Mouse (Mus musculus) lung, embryonic 16.5 days (tissue): ENCODE results near the gene Angel1. TPM values are rescaled to one million over a fixed set of nuclear protein-coding genes. Genes with fewer than 3 reads are reported as not detected.

Experiments used
- ATAC-seq: fragments of 200-750 bp; cut with Nextera tagmentation; 2 replicates; pipeline ENCODE4 v1.8.0; 2017; ENCODE audit warnings: low read depth, mild to moderate bottlenecking, moderate library complexity
- H3K27ac ChIP-seq: fragments of 300-500 bp; sonication (generic); 2 replicates; pipeline ENCODE4 v1.5.1; 2014; ENCODE audit warnings: mild to moderate bottlenecking, control low read depth, low read length
- H3K27me3 ChIP-seq: fragments of 300-500 bp; sonication (generic); 2 replicates; pipeline ENCODE4 v1.6.1; 2014; ENCODE audit warnings: low read depth, low read length, mixed read lengths; ENCODE audit not compliant: control insufficient read depth, insufficient read depth
- H3K36me3 ChIP-seq: fragments of 300-500 bp; sonication (generic); 2 replicates; pipeline ENCODE4 v1.6.1; 2014; ENCODE audit warnings: low read length; ENCODE audit not compliant: control insufficient read depth, insufficient read depth
- H3K4me1 ChIP-seq: fragments of 300-500 bp; sonication (generic); replicated peaks from 2 replicates; pipeline ENCODE4 v1.6.1; 2014; ENCODE audit warnings: low read length, mixed read lengths; ENCODE audit not compliant: control insufficient read depth, insufficient read depth
- H3K4me2 ChIP-seq: fragments of 300-500 bp; sonication (generic); 2 replicates; pipeline ENCODE4 v1.6.1; 2014; ENCODE audit warnings: low read depth, low read length, control low read depth
- H3K4me3 ChIP-seq: fragments of 300-500 bp; sonication (generic); 2 replicates; pipeline ENCODE4 v1.5.1; 2014; ENCODE audit warnings: mild to moderate bottlenecking, low read length, control low read depth
- H3K9ac ChIP-seq: fragments of 300-500 bp; sonication (generic); 2 replicates; pipeline ENCODE4 v1.6.1; 2014; ENCODE audit warnings: low read length, control low read depth
- H3K9me3 ChIP-seq: fragments of 300-500 bp; sonication (generic); 2 replicates; pipeline ENCODE4 v1.6.1; 2016; ENCODE audit warnings: low read length; ENCODE audit not compliant: control insufficient read depth
- WGBS: fragments of 180-500 bp; shearing (Covaris S2); extraction: QIAGEN DNeasy Blood & Tissue Kit; methylation state at CpG from one replicate; pipeline ENCODE4 v1.1.7; 2014; 5-methylcytosine and 5-hydroxymethylcytosine counted together
- polyA plus RNA-seq: library from polyadenylated mRNA; unstranded; fragments of >200 nt; fragmentation: Nextera tagmentation; extraction: Ambion mirVana; gene quantifications from 2 replicates; pipeline ENCODE4 v1.2.1, GENCODE M21; 2015

The Angel1 gene
- polyA plus RNA-seq, 1 experiment from 2014 or later = 11.9 TPM

- H3K4me2 ChIP-seq = peak within 1 kb of the TSS; percentile 100
- peak within 1 kb of the TSS; percentile 84 for H3K4me3 ChIP-seq
- H3K9ac ChIP-seq = peak within 1 kb of the TSS; percentile 78
- ATAC-seq = peak; percentile 79
- no peaks in the 10 kb centered on the region for H3K27me3 ChIP-seq
- no peaks in the 10 kb centered on the region for H3K9me3 ChIP-seq
- H3K36me3 ChIP-seq = no peaks in the 10 kb centered on the region
- H3K4me1 ChIP-seq = no peaks in the 10 kb centered on the region; the same call in none of the 2 replicates
- under 1% methylated on average over 85 of the region's 94 CpGs for WGBS
- peak within 1 kb of the TSS; percentile 55 for H3K27ac ChIP-seq
These were observed 47.4 kb downstream of the Angel1 start, which contains the start of gene Vash1 for GRCm38 (mm10) chr12:86678591-86679545. Gene Vash1 (plus strand): TSS chr12:86678700.

GRCm38 (mm10) chr12:86672507-86672906 is 53.8 kb downstream of the Angel1 start:
- H3K27ac ChIP-seq = no peak overlapping the region
- WGBS = 65% methylated on average over 5 of the region's 5 CpGs
- no peaks in the 10 kb centered on the region for H3K4me1 ChIP-seq
- no peak overlapping the region for H3K4me3 ChIP-seq
- no peak overlapping the region for H3K4me2 ChIP-seq
- H3K9ac ChIP-seq = no peak overlapping the region
- H3K36me3 ChIP-seq = no peaks in the 10 kb centered on the region
- no peak for ATAC-seq
- H3K27me3 ChIP-seq = no peaks in the 10 kb centered on the region
- no peaks in the 10 kb centered on the region for H3K9me3 ChIP-seq

GRCm38 (mm10) chr12:86672105-86672504 is 54.2 kb downstream of the Angel1 start:
- Histone ChIP-seq H3K9ac (no peak overlapping the region), H3K27ac (no peak overlapping the region), H3K36me3 (no peaks in the 10 kb centered on the region), H3K4me3 (no peak overlapping the region), H3K9me3 (no peaks in the 10 kb centered on the region), H3K4me2 (no peak overlapping the region), H3K4me1 (no peaks in the 10 kb centered on the region), H3K27me3 (no peaks in the 10 kb centered on the region)
- ATAC-seq = no peak
- 70% methylated on average over 4 of the region's 4 CpGs for WGBS

DNA sequence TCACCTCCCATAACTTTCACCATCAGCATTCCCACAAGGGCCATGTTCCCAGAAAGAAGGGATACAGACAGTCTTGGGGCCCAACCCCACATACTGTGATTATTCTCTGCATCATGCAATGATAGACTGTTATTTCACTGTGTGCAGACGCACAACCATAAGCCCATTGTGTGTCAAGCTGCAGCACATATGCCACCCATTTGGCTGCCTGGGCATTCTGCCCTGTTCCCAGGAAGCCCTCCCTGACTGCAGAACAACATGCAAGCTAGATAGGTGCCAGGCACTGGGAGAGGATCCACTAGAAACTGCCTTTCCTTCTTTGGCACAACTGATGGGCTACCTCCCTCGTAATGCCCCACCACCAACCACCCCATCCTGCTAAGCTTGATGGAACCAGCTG is 57.9 kb downstream of the Angel1 start:
- no peaks in the 10 kb centered on the region for H3K36me3 ChIP-seq
- no peak overlapping the region for H3K27ac ChIP-seq
- no peak for ATAC-seq
- H3K4me1 ChIP-seq = no peaks in the 10 kb centered on the region
- H3K9me3 ChIP-seq = no peaks in the 10 kb centered on the region
- H3K9ac ChIP-seq = no peak overlapping the region
- H3K4me3 ChIP-seq = no peak overlapping the region
- H3K27me3 ChIP-seq = no peaks in the 10 kb centered on the region
- H3K4me2 ChIP-seq = no peak overlapping the region
- 93% methylated on average over 2 of the region's 2 CpGs for WGBS

DNA sequence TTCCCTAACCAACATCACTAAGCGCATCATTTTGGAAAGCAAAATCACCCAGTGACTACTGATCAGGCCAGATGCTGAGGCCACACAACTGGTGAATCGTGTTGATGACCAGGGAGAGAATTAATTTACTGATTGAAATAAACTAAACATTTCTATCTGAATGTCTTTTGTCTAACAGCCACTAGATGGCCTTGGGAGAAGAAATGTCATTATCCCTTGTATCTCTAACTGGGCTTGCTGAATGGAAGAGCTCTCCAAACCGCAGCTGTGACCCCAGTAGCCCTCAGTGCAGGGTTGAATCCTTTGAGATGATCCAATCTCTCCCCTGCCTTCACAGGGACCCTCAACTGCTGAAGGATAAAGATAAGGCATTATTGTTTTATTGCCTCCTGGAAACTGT is 60.6 kb downstream of the Angel1 start:
- Histone ChIP-seq H3K27ac (no peak overlapping the region), H3K9me3 (no peaks in the 10 kb centered on the region), H3K36me3 (no peaks in the 10 kb centered on the region), H3K27me3 (no peaks in the 10 kb centered on the region), H3K4me3 (no peak overlapping the region), H3K4me1 (no peaks in the 10 kb centered on the region), H3K4me2 (no peak overlapping the region), H3K9ac (no peak overlapping the region)
- no peak for ATAC-seq
- WGBS = 45% methylated on average over 3 of the region's 3 CpGs

GRCm38 (mm10) chr12:86660466-86660865 is 65.8 kb downstream of the Angel1 start:
- Histone ChIP-seq H3K27ac (peak overlapping the region; percentile 12; the same call in 1 of the 2 replicates), H3K36me3 (no peaks in the 10 kb centered on the region), H3K9ac (no peak overlapping the region), H3K4me3 (no peak overlapping the region), H3K4me2 (no peak overlapping the region), H3K9me3 (no peaks in the 10 kb centered on the region), H3K4me1 (0 out of 2 replicates have a peak, but pooled peaks cover 2% of the 10 kb centered on the region), H3K27me3 (no peaks in the 10 kb centered on the region)
- ATAC-seq = no peak
- WGBS = 69% methylated on average over 2 of the region's 2 CpGs

GRCm38 (mm10) chr12:86659447-86659968 is 66.8 kb downstream of the Angel1 start:
- WGBS = 29% methylated on average over 6 of the region's 6 CpGs
- Histone ChIP-seq H3K4me2 (no peak overlapping the region), H3K4me1 (0 out of 2 replicates have a peak, but pooled peaks cover 2% of the 10 kb centered on the region), H3K27ac (peak overlapping the region; percentile 77), H3K9ac (0 out of 2 replicates have a peak overlapping the region, but pooled peaks have one; percentile 22), H3K4me3 (no peak overlapping the region), H3K27me3 (no peaks in the 10 kb centered on the region), H3K36me3 (no peaks in the 10 kb centered on the region), H3K9me3 (no peaks in the 10 kb centered on the region)
- ATAC-seq = peak; percentile 76

GRCm38 (mm10) chr12:86652570-86653041 is 73.7 kb downstream of the Angel1 start:
- ATAC-seq = peak; percentile 97
- H3K4me3 ChIP-seq = no peak overlapping the region
- no peaks in the 10 kb centered on the region for H3K27me3 ChIP-seq
- H3K9me3 ChIP-seq = no peaks in the 10 kb centered on the region
- peaks cover 12% of the 10 kb centered on the region for H3K4me1 ChIP-seq
- H3K27ac ChIP-seq = peak overlapping the region; percentile 63
- no peak overlapping the region; the same call in 1 of the 2 replicates for H3K4me2 ChIP-seq
- H3K9ac ChIP-seq = no peak overlapping the region
- no peaks in the 10 kb centered on the region for H3K36me3 ChIP-seq
- WGBS = 23% methylated on average over 4 of the region's 4 CpGs

GRCm38 (mm10) chr12:86651301-86651860 is 74.9 kb downstream of the Angel1 start:
- 89% methylated on average over 8 of the region's 8 CpGs for WGBS
- Histone ChIP-seq H3K27ac (no peak overlapping the region), H3K9me3 (no peaks in the 10 kb centered on the region), H3K27me3 (no peaks in the 10 kb centered on the region), H3K4me2 (no peak overlapping the region), H3K36me3 (no peaks in the 10 kb centered on the region), H3K9ac (no peak overlapping the region), H3K4me1 (peaks cover 12% of the 10 kb centered on the region), H3K4me3 (no peak overlapping the region)
- no peak for ATAC-seq
